Mouse (Mus musculus) liver, adult (tissue): ENCODE measurements around the gene Tiam1.

Source experiments
- GATA4 ChIP-seq: IDR thresholded peaks from 2 replicates; pipeline ENCODE4 v1.6.1; 2014; ENCODE audit warnings: mild to moderate bottlenecking, low read length; ENCODE audit not compliant: insufficient replicate concordance

The Tiam1 gene

GRCm38 (mm10) chr16:89871382-89871781 is 272.2 kb downstream of the Tiam1 start:
- TF ChIP-seq GATA4, result no peak

- no peak for TF ChIP-seq GATA4
Measured at GRCm38 (mm10) chr16:89870059-89870458, 273.5 kb downstream of the Tiam1 start.

- no peak for TF ChIP-seq GATA4
Measured at GRCm38 (mm10) chr16:89868502-89868901, 275.1 kb downstream of the Tiam1 start.

DNA sequence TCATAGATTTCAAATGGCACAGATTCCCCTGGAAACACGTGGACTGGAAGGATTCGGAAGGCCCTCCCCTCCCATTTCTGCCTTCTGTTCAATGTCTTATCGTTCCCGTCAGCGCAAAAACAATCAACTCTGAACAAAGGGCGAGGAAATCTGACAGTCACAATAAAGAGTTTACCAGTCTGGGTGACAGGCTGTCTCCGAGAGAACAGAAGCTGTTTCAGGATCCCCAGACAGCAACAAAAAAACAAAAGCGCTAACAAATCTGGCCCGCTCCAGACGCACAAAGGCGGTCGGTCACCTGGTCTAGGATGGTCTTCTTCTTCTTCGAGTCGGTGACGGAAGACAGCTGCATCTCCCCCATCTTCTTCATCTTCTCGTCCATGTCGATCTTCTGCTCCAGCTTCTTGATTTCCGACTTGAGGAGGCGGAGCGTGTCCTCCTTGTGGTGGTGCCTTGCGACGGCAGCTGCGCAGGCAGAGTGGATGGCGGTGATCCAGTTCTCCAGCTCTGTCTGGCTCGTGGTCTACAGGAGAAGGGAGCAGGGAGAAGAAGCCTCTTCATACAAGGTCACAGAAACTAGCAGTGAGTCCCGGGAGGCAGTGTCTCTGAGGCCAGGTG is 276.2 kb downstream of the Tiam1 start:
- no peak for TF ChIP-seq GATA4

- no peak for TF ChIP-seq GATA4
Measured at GRCm38 (mm10) chr16:89865136-89865535, 278.4 kb downstream of the Tiam1 start.

- TF ChIP-seq GATA4, result no peak
Measured at GRCm38 (mm10) chr16:89864710-89865109, 278.9 kb downstream of the Tiam1 start.

GRCm38 (mm10) chr16:89863264-89863663 is 280.3 kb downstream of the Tiam1 start:
- no peak for TF ChIP-seq GATA4

- TF ChIP-seq GATA4, result no peak
Measured at GRCm38 (mm10) chr16:89861531-89861930, 282.0 kb downstream of the Tiam1 start.

DNA sequence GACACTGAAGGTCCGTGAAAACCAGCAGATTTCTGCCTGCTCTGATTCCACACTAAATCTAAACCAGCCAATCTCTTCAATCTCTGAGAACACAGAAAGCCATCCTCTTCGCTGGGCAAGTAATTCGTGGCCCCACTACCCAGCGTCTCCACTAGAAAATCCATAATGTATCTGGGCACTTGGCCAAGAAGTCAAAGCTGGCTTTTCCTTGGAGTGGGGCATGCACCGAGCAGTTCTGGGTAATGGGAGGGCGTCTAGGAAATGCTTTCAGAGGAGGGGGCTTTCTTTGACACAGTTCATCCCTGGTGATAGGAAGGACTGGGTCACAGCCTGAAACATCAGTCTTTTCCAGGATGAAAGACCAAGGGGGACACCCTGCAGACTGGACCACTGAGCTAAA is 282.9 kb downstream of the Tiam1 start:
- no peak for TF ChIP-seq GATA4

- TF ChIP-seq GATA4, result no peak
Measured at GRCm38 (mm10) chr16:89857666-89858065, 285.9 kb downstream of the Tiam1 start.

- TF ChIP-seq GATA4, result no peak
Measured at GRCm38 (mm10) chr16:89854731-89855130, 288.8 kb downstream of the Tiam1 start.

DNA sequence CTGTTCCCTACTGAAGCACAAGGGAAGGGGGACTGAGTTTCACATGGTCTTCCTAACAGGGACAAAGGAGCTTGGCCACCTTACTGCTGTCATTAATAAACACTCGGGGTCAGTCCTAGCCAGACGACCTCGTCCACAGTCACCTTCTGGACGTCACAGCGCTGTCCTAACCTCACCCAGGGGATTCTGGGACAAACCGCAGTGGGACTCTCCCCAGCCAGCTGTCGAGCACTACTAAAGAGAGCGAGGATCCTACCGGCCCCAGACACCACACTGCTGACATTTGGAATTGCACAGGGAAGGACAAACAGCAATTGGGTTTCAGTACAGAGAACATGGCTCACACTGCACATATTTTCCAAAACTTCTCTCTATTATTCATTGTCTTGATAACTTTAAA is 292.2 kb downstream of the Tiam1 start:
- TF ChIP-seq GATA4, result no peak

DNA sequence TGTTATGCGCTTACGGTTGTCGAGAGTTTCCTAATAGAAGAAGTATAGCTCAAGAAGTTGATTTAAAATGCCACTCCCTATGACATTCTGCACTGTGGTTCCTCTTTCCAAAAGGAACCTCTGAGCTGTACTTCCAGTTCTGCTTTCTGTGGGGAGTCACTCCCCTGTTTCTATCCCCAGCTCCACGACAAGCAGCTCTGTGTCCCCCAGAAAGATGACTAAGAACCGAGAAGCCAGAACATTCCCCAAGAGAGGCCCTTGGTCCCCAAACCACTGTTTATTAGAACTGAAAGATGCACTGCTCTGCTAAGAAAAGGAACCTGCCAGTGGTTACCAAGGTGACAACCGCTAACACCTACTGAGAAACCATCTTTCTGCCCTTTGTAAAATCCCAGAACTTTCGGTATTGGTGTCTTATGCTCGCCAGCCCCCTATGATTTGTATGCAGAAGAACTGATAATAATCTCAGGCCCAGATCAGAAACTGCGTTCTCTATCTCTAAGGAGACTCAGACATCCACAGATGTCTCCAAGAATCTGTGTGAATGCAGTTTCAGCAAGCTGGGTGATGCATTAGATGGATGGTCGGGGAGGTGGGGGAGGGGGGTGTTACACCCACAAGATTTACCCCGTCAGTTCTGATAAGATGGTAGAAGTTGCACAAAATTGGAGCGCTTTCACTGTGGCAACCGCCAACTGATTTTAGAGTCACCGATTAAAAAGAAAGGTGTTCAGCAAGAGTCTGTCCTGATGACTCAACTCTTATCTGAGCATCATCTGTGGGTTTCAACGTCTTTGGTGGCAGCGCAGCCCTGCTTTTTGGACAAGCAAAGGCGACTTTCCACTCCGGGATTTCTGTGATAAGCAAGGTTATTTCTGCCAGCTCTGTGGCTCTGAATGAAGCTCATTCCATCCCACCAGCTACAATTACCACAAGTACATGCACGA is 294.6 kb downstream of the Tiam1 start:
- TF ChIP-seq GATA4, result no peak

GRCm38 (mm10) chr16:89848179-89848578 is 295.4 kb downstream of the Tiam1 start:
- TF ChIP-seq GATA4, result no peak

DNA sequence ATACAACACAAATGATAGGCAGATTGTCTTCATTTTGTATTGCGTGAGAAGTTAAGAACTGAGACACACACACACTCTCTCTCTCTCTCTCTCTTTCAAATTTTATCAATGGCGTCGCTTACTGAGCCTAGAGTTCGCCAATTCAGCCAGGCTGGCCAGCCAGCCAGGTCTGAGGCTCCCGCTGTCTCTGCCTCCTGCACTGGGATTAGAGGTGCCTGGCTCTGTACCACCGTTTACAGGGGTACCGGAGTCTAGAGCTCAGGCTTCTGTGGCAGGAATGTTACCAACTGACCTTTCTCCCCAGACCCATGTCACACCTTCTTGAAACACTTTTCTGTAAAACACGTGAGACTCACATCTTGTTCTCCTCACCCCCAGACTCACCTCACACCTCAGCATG is 298.1 kb downstream of the Tiam1 start:
- no peak for TF ChIP-seq GATA4

- TF ChIP-seq GATA4, result no peak
Measured at GRCm38 (mm10) chr16:89844580-89844979, 299.0 kb downstream of the Tiam1 start.
